Mouse (Mus musculus) liver, adult (tissue): ENCODE data around the gene Zfp961.

Source experiments
- GATA4 ChIP-seq: IDR thresholded peaks from 2 replicates; pipeline ENCODE4 v1.6.1; 2014; ENCODE audit warnings: mild to moderate bottlenecking, low read length; ENCODE audit not compliant: insufficient replicate concordance

Gene Zfp961

GRCm38 (mm10) chr8:71952489-71952888 lies 1.7 kb downstream of the Zfp961 start:
- no peak for TF ChIP-seq GATA4

- TF ChIP-seq GATA4, result no peak
Observed at GRCm38 (mm10) chr8:71954666-71955065, 3.8 kb downstream of the Zfp961 start.

DNA sequence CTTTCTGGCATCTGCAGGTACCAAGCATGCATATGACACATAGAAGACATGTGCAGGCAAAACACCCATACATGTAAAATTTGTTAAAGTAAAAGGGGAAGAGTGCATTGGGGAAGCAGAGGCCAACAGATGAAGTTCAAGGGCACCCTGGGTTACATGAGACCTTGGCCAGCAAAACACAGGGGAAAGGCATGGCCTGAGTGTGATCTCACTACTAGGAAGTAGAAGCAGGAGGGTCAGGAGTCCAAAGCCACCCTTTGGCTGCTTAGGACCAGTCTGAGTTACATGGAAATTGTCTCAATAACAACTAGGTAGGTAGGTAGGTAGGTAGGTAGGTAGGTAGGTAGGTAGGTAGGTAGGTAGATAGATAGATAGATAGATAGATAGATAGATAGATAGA lies 9.6 kb downstream of the Zfp961 start:
- TF ChIP-seq GATA4, result no peak

GRCm38 (mm10) chr8:71961796-71962195 lies 11.0 kb downstream of the Zfp961 start:
- TF ChIP-seq GATA4, result no peak

- TF ChIP-seq GATA4, result no peak
Observed at GRCm38 (mm10) chr8:71964051-71964450, 13.2 kb downstream of the Zfp961 start.

GRCm38 (mm10) chr8:71965166-71965565 lies 14.3 kb downstream of the Zfp961 start:
- TF ChIP-seq GATA4, result no peak

DNA sequence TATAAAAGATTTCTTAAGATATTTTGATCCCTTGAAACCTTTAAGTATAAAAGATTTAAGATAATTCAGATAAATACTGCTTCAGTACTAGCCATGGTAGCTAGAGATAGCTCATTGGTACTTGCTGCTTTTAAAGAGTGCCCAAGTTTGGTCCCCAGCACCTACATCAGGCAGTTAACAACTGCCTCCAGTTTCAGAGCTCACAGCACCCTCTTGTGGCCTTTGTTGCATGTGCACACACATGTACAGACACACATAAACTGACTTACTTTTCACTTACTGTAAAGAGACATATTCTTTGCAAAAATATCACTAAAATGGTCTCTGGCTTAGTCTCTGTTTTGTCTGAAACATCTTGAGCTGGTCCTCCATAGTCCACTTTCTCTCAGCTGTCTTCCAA lies 15.6 kb downstream of the Zfp961 start:
- no peak for TF ChIP-seq GATA4

GRCm38 (mm10) chr8:71967261-71967660 lies 16.4 kb downstream of the Zfp961 start:
- TF ChIP-seq GATA4, result no peak

GRCm38 (mm10) chr8:71968100-71968499 lies 17.3 kb downstream of the Zfp961 start:
- no peak for TF ChIP-seq GATA4

DNA sequence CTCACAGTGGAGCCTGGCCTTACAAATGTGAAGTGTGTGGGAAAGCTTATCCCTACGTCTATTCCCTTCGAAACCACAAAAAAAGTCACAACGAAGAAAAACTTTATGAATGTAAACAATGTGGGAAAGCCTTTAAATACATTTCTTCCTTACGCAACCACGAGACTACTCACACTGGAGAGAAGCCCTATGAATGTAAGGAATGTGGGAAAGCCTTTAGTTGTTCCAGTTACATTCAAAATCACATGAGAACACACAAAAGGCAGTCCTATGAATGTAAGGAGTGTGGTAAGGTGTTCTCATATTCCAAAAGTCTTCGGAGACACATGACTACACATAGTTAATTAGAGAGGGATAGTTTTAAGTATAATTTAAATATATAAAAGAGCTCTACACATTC lies 17.8 kb downstream of the Zfp961 start:
- TF ChIP-seq GATA4, result no peak

DNA sequence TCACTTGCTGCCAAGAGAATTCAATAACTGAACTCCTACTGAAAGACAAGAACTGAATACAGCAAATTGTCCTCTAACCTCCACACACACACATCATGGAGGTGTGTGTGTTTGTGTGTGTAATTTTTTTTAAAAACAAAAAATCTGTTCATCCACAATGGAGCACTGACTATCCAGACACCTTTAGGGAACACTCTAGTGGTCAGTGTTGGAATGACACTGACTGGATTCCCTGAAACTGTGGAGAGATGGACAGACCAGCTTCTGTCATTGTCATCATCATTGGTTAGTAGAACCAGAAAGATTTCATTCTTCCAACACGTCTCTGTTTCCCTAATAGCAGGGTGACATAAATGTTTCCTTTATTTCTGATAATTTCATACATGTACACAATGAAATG lies 21.1 kb downstream of the Zfp961 start:
- no peak for TF ChIP-seq GATA4

DNA sequence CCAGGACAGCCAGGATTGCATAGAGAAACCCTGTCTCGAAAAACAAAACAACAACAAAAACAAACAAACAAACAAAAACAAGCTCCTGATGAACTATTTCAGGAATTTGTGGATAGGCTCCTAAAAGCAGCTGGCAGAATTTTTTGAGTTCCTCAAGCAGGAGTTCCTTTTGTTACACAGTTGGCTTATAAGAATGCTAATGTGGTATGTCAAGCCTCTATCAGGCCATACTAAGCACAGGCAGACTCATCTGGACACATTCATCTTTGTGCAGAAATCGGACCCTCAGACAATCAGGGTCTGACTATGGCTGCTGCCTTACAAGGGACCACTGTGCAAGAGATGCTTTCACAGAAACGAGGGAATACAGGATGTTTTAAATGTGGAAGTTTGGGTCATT lies 23.4 kb downstream of the Zfp961 start:
- TF ChIP-seq GATA4, result no peak

DNA sequence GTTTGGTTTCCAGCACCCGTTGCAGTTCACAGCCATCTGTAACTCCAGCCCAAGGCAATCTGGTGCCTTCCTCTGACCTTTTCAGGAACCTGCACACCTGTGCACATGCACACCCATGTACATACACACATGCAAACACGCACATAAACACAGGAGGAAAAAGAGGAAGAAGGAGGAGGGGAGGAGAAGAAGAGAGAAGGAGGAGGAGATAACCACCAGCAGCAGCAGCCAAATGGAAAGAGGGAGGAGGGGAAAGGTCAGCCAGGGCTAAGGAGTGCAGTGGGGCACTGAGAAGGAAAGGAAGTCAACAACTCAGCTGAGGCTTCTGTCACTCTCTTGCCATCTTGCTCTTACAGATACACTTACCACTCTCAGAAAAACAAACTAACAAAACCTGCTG lies 30.2 kb downstream of the Zfp961 start:
- TF ChIP-seq GATA4, result no peak

DNA sequence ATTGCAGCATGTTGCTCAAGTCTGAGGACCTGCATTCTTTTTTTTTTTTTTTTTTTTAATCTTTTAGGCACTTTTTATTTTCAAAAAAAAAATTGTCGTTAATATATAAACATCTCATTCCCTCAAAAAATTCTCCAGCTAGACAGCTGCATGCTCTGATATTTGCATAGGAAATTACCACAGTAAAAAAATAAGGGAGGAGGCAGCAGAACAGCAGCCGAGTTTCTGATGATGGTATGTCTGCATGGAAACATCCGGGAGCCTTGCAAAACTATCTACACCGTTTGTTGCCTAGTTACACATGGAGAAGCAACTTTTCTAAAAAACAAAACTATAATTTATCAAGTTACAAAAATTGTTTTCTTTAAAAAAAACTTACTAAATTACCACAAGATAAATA lies 30.6 kb downstream of the Zfp961 start:
- TF ChIP-seq GATA4, result no peak

DNA sequence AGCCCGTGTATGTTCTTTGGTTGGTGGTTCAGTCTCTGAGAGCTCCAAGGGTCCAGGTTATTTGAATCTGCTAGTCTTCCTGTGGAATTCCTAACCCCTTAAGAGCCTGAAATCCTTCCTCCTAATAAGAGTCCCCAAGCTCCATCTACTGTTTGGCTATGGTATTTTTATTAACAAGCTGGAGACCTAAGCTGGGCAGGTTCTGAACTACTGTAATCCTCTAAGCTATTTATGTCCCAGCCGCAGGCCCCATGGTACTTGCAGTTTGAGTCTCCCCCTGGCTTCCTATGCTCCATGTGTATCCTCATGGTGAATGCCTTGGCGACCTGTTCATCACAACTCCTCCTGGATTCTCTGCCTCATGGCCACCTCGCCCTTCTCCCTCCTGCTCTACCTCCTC lies 33.8 kb downstream of the Zfp961 start:
- no peak for TF ChIP-seq GATA4

DNA sequence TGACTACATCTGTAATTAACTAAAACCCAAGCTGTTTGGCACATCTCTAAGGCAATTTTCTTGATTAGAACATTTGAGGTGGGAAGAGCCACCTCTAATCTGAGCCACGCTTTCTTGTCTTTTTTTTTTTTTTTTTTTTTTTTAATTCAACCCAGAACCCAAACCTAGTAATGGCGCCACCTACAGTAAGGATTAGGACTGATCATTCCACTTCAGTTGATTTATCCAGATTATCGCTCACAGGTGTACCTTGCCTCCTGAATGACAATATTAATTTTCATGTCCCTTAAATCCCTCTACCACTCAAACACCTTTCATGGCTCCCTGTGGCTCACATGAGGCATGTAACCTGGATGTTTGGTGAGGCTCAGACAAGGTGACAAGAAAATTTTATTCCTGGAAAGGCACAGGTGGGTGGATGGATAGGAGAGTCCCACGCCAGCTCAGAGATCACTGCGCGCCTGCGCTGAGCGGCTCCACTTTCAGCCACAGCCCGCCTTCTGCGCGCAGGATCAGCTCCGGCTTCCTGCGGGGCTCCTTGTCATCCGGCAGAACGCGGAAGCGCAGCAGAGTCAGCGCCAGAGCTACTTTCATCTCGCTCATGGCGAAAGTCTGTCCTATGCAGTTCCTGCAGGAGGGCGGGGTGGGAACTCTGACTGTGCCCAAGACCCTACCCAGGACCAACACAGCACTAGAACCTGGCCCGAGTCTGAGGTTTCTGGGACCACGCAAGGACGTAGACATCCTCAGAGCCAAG lies 37.5 kb downstream of the Zfp961 start:
- TF ChIP-seq GATA4, result no peak
